Mouse (Mus musculus) lung, postnatal 0 days (tissue): ENCODE measurements around the gene Tmc7. TPM values are rescaled to one million over a fixed set of nuclear protein-coding genes. Genes with fewer than 3 reads are reported as not detected.

Source experiments
- ATAC-seq: fragments of 200-750 bp; cut with Nextera tagmentation; 2 replicates; pipeline ENCODE4 v1.8.0; 2017; ENCODE audit warnings: moderate library complexity
- DNase-seq: peaks from one replicate; pipeline ENCODE4 v3.0.0-alpha.2; 2016; ENCODE audit warnings: low spot score
- H3K27ac ChIP-seq: fragments of 300-500 bp; sonication (generic); 2 replicates; pipeline ENCODE4 v1.5.1; 2014; ENCODE audit warnings: antibody characterized with exemption, mild to moderate bottlenecking, low read length, mixed read lengths
- H3K27me3 ChIP-seq: fragments of 300-500 bp; sonication (generic); replicated peaks from 2 replicates; pipeline ENCODE4 v1.6.1; 2014; ENCODE audit warnings: low read length, mixed read lengths; ENCODE audit not compliant: insufficient read depth
- H3K36me3 ChIP-seq: fragments of 300-500 bp; sonication (generic); 2 replicates; pipeline ENCODE4 v1.6.1; 2014; ENCODE audit warnings: low read length, mixed read lengths; ENCODE audit not compliant: insufficient read depth
- H3K4me1 ChIP-seq: fragments of 300-500 bp; sonication (generic); 2 replicates; pipeline ENCODE4 v1.6.1; 2014; ENCODE audit warnings: antibody characterized with exemption, low read depth, low read length, mixed read lengths; ENCODE audit not compliant: insufficient read depth
- H3K4me2 ChIP-seq: fragments of 300-500 bp; sonication (generic); replicated peaks from 2 replicates; pipeline ENCODE4 v1.6.1; 2014; ENCODE audit warnings: low read depth, mild to moderate bottlenecking, low read length, moderate library complexity, mixed read lengths
- H3K4me3 ChIP-seq: fragments of 300-500 bp; sonication (generic); 2 replicates; pipeline ENCODE4 v1.5.1; 2014; ENCODE audit warnings: low read depth, low read length
- H3K9ac ChIP-seq: fragments of 300-500 bp; sonication (generic); replicated peaks from 2 replicates; pipeline ENCODE4 v1.6.1; 2014; ENCODE audit warnings: low read depth, mild to moderate bottlenecking
- H3K9me3 ChIP-seq: fragments of 300-500 bp; sonication (generic); 2 replicates; pipeline ENCODE4 v1.6.1; 2016; ENCODE audit warnings: low read length, mixed read lengths
- CTCF ChIP-seq: IDR thresholded peaks from 2 replicates; pipeline ENCODE4 v1.5.1; 2016; ENCODE audit warnings: antibody characterized with exemption, mild to moderate bottlenecking
- EP300 ChIP-seq: IDR thresholded peaks from 2 replicates; pipeline ENCODE4 v1.6.1; 2016; ENCODE audit warnings: antibody characterized with exemption, mild to moderate bottlenecking, control low read depth
- WGBS: fragments of 180-500 bp; shearing (Covaris S2); extraction: QIAGEN DNeasy Blood & Tissue Kit; methylation state at CpG from one replicate; pipeline ENCODE4 v1.1.7; 2014; 5-methylcytosine and 5-hydroxymethylcytosine counted together
- polyA plus RNA-seq: library from polyadenylated mRNA; unstranded; fragments of >200 nt; fragmentation: Nextera tagmentation; extraction: Ambion mirVana; gene quantifications from 2 replicates; pipeline ENCODE4 v1.2.1, GENCODE M21; 2015

The Tmc7 gene
- polyA plus RNA-seq: 2.0 and 2.4 TPM in 2 replicates

DNA sequence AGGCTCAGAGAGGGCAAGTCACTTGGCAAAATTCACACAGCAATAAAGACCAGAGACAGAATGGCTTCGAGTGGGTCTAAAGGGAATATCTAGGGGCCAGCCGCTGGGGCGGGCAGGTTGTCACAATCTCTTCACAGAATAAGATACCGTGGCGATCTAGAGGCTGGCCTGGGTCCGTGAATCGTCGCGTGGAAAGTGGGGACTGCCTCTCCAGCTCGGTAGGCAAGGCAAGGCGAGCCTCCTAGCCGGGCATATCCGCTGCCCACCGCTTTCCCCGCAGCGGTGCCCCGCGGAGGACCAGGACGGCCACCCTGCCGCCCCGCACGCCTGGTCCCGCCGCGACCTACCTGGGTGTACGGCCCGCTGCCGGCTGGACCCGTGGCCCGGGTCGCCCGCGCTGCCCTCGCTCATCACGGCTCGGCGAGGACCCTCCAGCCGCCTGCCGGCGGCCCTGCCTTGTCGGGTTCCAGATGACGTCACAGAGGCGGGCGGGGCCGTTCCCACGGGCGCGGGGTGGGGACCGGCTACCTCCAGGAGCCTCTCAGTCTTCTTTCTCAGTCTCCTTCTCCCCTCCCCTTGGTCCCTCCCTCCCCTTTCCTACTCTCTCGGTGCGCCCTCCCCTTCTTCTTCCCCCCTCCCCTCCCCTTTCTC lies at the start of gene Tmc7:
Gene Tmc7, minus strand, starts transcription at position 480 of the 651 bp plus-strand sequence.
- H3K27ac ChIP-seq: no peak within 1 kb of the TSS
- ATAC-seq (peak; percentile 82), DNase-seq (peak; percentile 78)
- H3K4me2 ChIP-seq: peak within 1 kb of the TSS; percentile 95
- H3K4me1 ChIP-seq: peaks cover 5% of the 10 kb centered on the region; the same call in 1 of the 2 replicates
- no peaks in the 10 kb centered on the region for H3K9me3 ChIP-seq
- no peaks in the 10 kb centered on the region for H3K27me3 ChIP-seq
- WGBS: 2% methylated on average over 41 of the region's 51 CpGs
- H3K9ac ChIP-seq: peak within 1 kb of the TSS; percentile 45
- no peaks in the 10 kb centered on the region for H3K36me3 ChIP-seq
- peak within 1 kb of the TSS; percentile 51 for H3K4me3 ChIP-seq
- TF ChIP-seq CTCF: no peak
- no peak for TF ChIP-seq EP300

- 78% methylated on average over 7 of the region's 7 CpGs for WGBS
- no peak for TF ChIP-seq EP300
- TF ChIP-seq CTCF: no peak
- H3K9me3 ChIP-seq: no peaks in the 10 kb centered on the region
- no peak overlapping the region for H3K27ac ChIP-seq
- no peaks in the 10 kb centered on the region for H3K4me1 ChIP-seq
- H3K9ac ChIP-seq: no peak overlapping the region
- H3K4me2 ChIP-seq: no peak overlapping the region
- no peaks in the 10 kb centered on the region for H3K36me3 ChIP-seq
- H3K4me3 ChIP-seq: no peak overlapping the region
- no peaks in the 10 kb centered on the region for H3K27me3 ChIP-seq
- no peak for DNase-seq
- no peak for ATAC-seq
Observed at GRCm38 (mm10) chr7:118633951-118634350, 49.4 kb upstream of the Tmc7 start.

GRCm38 (mm10) chr7:118633094-118633493 lies 48.6 kb upstream of the Tmc7 start:
- Histone ChIP-seq H3K27ac (no peak overlapping the region), H3K4me3 (no peak overlapping the region), H3K27me3 (no peaks in the 10 kb centered on the region), H3K4me2 (no peak overlapping the region), H3K9me3 (no peaks in the 10 kb centered on the region), H3K36me3 (no peaks in the 10 kb centered on the region), H3K4me1 (no peaks in the 10 kb centered on the region), H3K9ac (no peak overlapping the region)
- DNase-seq (no peak), ATAC-seq (no peak)
- 77% methylated on average over 9 of the region's 9 CpGs for WGBS
- TF ChIP-seq EP300 (no peak), CTCF (no peak)

GRCm38 (mm10) chr7:118627550-118628298 lies 43.2 kb upstream of the Tmc7 start:
- H3K27ac ChIP-seq: no peak overlapping the region
- H3K4me1 ChIP-seq: no peaks in the 10 kb centered on the region
- no peaks in the 10 kb centered on the region for H3K9me3 ChIP-seq
- no peak for ATAC-seq
- no peak overlapping the region for H3K4me2 ChIP-seq
- no peak for DNase-seq
- no peak for TF ChIP-seq CTCF
- TF ChIP-seq EP300: no peak
- 63% methylated on average over 13 of the region's 13 CpGs for WGBS
- H3K9ac ChIP-seq: no peak overlapping the region
- H3K36me3 ChIP-seq: no peaks in the 10 kb centered on the region
- no peak overlapping the region for H3K4me3 ChIP-seq
- no peaks in the 10 kb centered on the region for H3K27me3 ChIP-seq

- Histone ChIP-seq H3K27ac (no peak overlapping the region), H3K4me3 (no peak overlapping the region), H3K4me2 (no peak overlapping the region), H3K9me3 (no peaks in the 10 kb centered on the region), H3K36me3 (no peaks in the 10 kb centered on the region), H3K27me3 (no peaks in the 10 kb centered on the region), H3K4me1 (no peaks in the 10 kb centered on the region), H3K9ac (no peak overlapping the region)
- 71% methylated on average over 6 of the region's 6 CpGs for WGBS
- ATAC-seq: no peak
- no peak for DNase-seq
- TF ChIP-seq CTCF: no peak
- TF ChIP-seq EP300: no peak
Observed at GRCm38 (mm10) chr7:118621094-118621493, 36.6 kb upstream of the Tmc7 start.

GRCm38 (mm10) chr7:118620243-118620906 lies 35.8 kb upstream of the Tmc7 start:
- no peaks in the 10 kb centered on the region for H3K4me1 ChIP-seq
- no peaks in the 10 kb centered on the region for H3K36me3 ChIP-seq
- WGBS: 80% methylated on average over 7 of the region's 7 CpGs
- no peak for TF ChIP-seq EP300
- no peak for TF ChIP-seq CTCF
- H3K4me3 ChIP-seq: no peak overlapping the region
- no peaks in the 10 kb centered on the region for H3K9me3 ChIP-seq
- H3K27me3 ChIP-seq: no peaks in the 10 kb centered on the region
- DNase-seq (no peak), ATAC-seq (no peak)
- H3K4me2 ChIP-seq: no peak overlapping the region
- H3K27ac ChIP-seq: no peak overlapping the region
- H3K9ac ChIP-seq: no peak overlapping the region
